Mouse (Mus musculus): ENCODE results near the gene Cbx1. TPM values are rescaled to one million over a fixed set of nuclear protein-coding genes. Genes with fewer than 3 reads are reported as not detected.
A peak's percentile ranks its signal among the peaks of the same experiment; 100 is the strongest.
"Not testable (repeated sequence)": the region's sequence is repeated elsewhere in the genome, so short reads cannot be mapped to it uniquely, and the experiment has no call there.

The Cbx1 gene
- total RNA-seq, 1 experiment, result 153 TPM

DNA sequence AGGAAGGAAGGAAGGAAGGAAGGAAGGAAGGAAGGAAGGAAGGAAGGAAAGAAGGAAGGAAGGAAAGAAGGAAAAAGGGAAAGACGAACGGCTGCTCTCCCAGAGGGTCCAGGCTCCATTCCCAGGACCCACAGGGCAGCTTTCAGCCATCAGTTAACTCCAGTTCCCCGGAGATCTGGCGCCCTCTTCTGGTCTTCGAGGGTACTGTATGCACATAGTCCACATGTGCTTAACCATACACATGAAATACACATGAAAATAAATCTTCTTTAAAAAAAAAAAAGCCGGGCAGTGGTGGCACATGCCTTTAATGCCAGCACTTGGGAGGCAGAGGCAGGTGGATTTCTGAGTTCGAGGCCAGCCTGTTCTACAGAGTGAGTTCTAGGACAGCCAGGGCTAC, 4.1 kb upstream of the Cbx1 start:
- peak; percentile 82 for DNase-seq (ENCODE audit: low read depth, low spot score)
- H3K36me3 ChIP-seq (ENCODE audit: control insufficient read depth, insufficient read depth, low read length, poor library complexity, severe bottlenecking); H3K9me3 ChIP-seq (ENCODE audit: control insufficient read depth, insufficient read depth, low read depth, low read length); H3K9ac ChIP-seq (ENCODE audit: insufficient read depth, low read depth, low read length, poor library complexity, severe bottlenecking); in situ Hi-C loops (cut with MboI; ENCODE audit: low sequenced_read_pairs in 2 of 2, unreplicated experiment in 2 of 2); H3K27ac ChIP-seq (ENCODE audit: insufficient read depth, low read depth, low read length, poor library complexity, severe bottlenecking); H3K4me3 ChIP-seq (ENCODE audit: insufficient read depth in 1 of 2, low read depth in 1 of 2, low read length in 2 of 2, poor library complexity in 1 of 2, severe bottlenecking in 1 of 2): not testable (repeated sequence)
- TF ChIP-seq ZC3H11A (IDR thresholded peaks at IDR 0.05; ENCODE audit: borderline replicate concordance, low read depth, low read length), result peak; percentile 51; the same call in 1 of the 2 replicates
- peaks cover 10 to 11% of the 10 kb centered on the region in 2 experiments for H3K4me1 ChIP-seq (ENCODE audit: control insufficient read depth in 2 of 2, insufficient read depth in 2 of 2, low read length in 2 of 2, poor library complexity in 1 of 2)

DNA sequence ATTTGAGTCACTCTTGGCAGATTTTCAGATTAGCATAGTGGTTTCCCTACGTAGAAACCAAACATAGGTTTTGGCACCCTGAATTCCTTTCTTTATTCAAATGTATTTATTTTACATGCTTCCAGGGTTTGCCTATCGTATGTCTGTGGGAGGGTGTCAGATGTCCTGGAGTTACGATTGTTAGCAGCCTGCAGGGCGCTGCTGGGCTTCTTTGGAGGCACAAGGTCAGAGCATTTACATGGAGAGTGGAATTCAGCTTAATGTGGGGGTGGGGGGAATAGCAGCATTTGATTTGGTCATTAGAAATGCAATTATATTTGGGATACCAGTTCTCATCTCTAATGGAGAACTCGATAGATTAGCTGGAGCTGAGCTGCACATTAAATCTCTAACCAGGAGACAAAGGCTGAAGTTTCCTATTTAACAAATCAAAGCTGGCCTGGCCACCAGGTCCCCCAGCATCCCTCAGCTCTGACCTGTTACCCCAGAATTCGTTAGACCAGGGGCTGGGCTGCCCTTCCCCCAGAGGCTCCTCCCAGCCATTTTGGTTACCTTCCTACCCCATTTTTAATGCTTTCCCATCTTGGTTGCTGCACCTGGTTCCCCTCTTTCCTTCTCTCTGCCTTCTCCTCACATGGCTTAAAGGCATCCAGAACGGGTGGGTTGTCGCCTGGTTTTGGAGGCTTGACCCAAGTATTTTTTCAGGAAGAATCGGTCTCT, 2.0 kb upstream of the Cbx1 start:
- TF ChIP-seq MAFK (IDR thresholded peaks at IDR 0.05; ENCODE audit: insufficient read depth, low read depth, low read length) (no peak), ZC3H11A (IDR thresholded peaks at IDR 0.05; ENCODE audit: borderline replicate concordance, low read depth, low read length) (no peak), HCFC1 (IDR thresholded peaks at IDR 0.05; ENCODE audit: borderline replicate concordance, insufficient read depth, low read length) (no peak), CHD2 (IDR thresholded peaks at IDR 0.05; ENCODE audit: low read depth, low read length) (0 out of 2 replicates have a peak, but pooled peaks have one; percentile 13), ZNF384 (IDR thresholded peaks at IDR 0.05; ENCODE audit: low read depth, low read length) (no peak)
- H3K4me3 ChIP-seq (ENCODE audit: insufficient read depth in 1 of 2, low read depth in 1 of 2, low read length in 2 of 2, poor library complexity in 1 of 2, severe bottlenecking in 1 of 2), result peak overlapping the region in 1 of 2 experiments; percentile 7; a peak in 2 of 4 replicates
- H3K9ac ChIP-seq (ENCODE audit: insufficient read depth, low read depth, low read length, poor library complexity, severe bottlenecking), result peak overlapping the region; percentile 7; the same call in 1 of the 2 replicates
- no peaks in the 10 kb centered on the region for H3K9me3 ChIP-seq (ENCODE audit: control insufficient read depth, insufficient read depth, low read depth, low read length)
- peak overlapping the region; percentile 88 for H3K27ac ChIP-seq (ENCODE audit: insufficient read depth, low read depth, low read length, poor library complexity, severe bottlenecking)
- H3K36me3 ChIP-seq (ENCODE audit: control insufficient read depth, insufficient read depth, low read length, poor library complexity, severe bottlenecking), result no peaks in the 10 kb centered on the region
- H3K4me1 ChIP-seq (ENCODE audit: control insufficient read depth in 2 of 2, insufficient read depth in 2 of 2, low read length in 2 of 2, poor library complexity in 1 of 2), result peaks cover 6 to 8% of the 10 kb centered on the region in 2 experiments
- in situ Hi-C loops (cut with MboI; ENCODE audit: low sequenced_read_pairs in 2 of 2, unreplicated experiment in 2 of 2), result no loop called here
- no peak for DNase-seq (ENCODE audit: low read depth, low spot score)

DNA sequence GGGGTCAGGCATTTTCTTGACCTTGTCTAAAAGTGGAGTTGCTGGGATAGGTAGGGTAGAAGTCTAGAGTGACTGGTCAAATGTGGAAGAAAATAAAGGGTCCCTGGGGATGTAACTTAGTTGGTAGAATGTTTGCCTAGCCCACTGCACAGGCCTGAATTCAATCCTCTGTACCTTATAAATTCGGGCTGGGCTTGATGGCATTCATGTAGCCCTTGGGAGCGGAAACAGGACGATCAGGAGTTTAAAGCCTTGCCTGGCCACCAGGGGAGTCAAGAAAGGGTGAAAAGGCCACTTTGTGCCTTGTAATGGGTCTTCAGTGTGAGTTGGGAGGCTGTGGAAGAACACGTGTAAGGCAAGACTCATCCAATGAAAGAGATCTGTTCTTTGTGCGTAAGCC, 1.1 kb downstream of the Cbx1 start:
- H3K36me3 ChIP-seq (ENCODE audit: control insufficient read depth, insufficient read depth, low read length, poor library complexity, severe bottlenecking), result no peaks in the 10 kb centered on the region; the same call in 1 of the 2 replicates
- TF ChIP-seq ZNF384 (IDR thresholded peaks at IDR 0.05; ENCODE audit: low read depth, low read length) (no peak), CHD2 (IDR thresholded peaks at IDR 0.05; ENCODE audit: low read depth, low read length) (no peak), ZC3H11A (IDR thresholded peaks at IDR 0.05; ENCODE audit: borderline replicate concordance, low read depth, low read length) (no peak), HCFC1 (IDR thresholded peaks at IDR 0.05; ENCODE audit: borderline replicate concordance, insufficient read depth, low read length) (no peak), MAFK (IDR thresholded peaks at IDR 0.05; ENCODE audit: insufficient read depth, low read depth, low read length) (no peak)
- peak overlapping the region; percentile 99 for H3K9ac ChIP-seq (ENCODE audit: insufficient read depth, low read depth, low read length, poor library complexity, severe bottlenecking)
- peaks cover 3 to 20% of the 10 kb centered on the region in 2 experiments; a peak in 3 of 4 replicates for H3K4me1 ChIP-seq (ENCODE audit: control insufficient read depth in 2 of 2, insufficient read depth in 2 of 2, low read length in 2 of 2, poor library complexity in 1 of 2)
- H3K4me3 ChIP-seq (ENCODE audit: insufficient read depth in 1 of 2, low read depth in 1 of 2, low read length in 2 of 2, poor library complexity in 1 of 2, severe bottlenecking in 1 of 2), result peak overlapping the region; percentile 96 to 99
- peak overlapping the region; percentile 97; the same call in 1 of the 2 replicates for H3K27ac ChIP-seq (ENCODE audit: insufficient read depth, low read depth, low read length, poor library complexity, severe bottlenecking)
- H3K9me3 ChIP-seq (ENCODE audit: control insufficient read depth, insufficient read depth, low read depth, low read length), result no peaks in the 10 kb centered on the region
- no peak for DNase-seq (ENCODE audit: low read depth, low spot score)
- in situ Hi-C loops (cut with MboI; ENCODE audit: low sequenced_read_pairs in 2 of 2, unreplicated experiment in 2 of 2), result no loop called here

GRCm38 (mm10) chr11:96790681-96791080, 1.8 kb downstream of the Cbx1 start:
- peak overlapping the region; percentile 43; the same call in 1 of the 2 replicates for H3K9ac ChIP-seq (ENCODE audit: insufficient read depth, low read depth, low read length, poor library complexity, severe bottlenecking)
- no peak for TF ChIP-seq ZNF384 (IDR thresholded peaks at IDR 0.05; ENCODE audit: low read depth, low read length)
- no peak for TF ChIP-seq HCFC1 (IDR thresholded peaks at IDR 0.05; ENCODE audit: borderline replicate concordance, insufficient read depth, low read length)
- no peak for TF ChIP-seq ZC3H11A (IDR thresholded peaks at IDR 0.05; ENCODE audit: borderline replicate concordance, low read depth, low read length)
- TF ChIP-seq CHD2 (IDR thresholded peaks at IDR 0.05; ENCODE audit: low read depth, low read length), result no peak

More at GRCm38 (mm10) chr11:96790681-96791080, 1.8 kb downstream of the Cbx1 start:
- H3K4me3 ChIP-seq (ENCODE audit: insufficient read depth in 1 of 2, low read depth in 1 of 2, low read length in 2 of 2, poor library complexity in 1 of 2, severe bottlenecking in 1 of 2), result peak overlapping the region; percentile 96 to 99
- H3K36me3 ChIP-seq (ENCODE audit: control insufficient read depth, insufficient read depth, low read length, poor library complexity, severe bottlenecking), result peaks cover 5% of the 10 kb centered on the region
- H3K4me1 ChIP-seq (ENCODE audit: control insufficient read depth in 2 of 2, insufficient read depth in 2 of 2, low read length in 2 of 2, poor library complexity in 1 of 2), result peaks cover 8 to 22% of the 10 kb centered on the region in 2 experiments
- no peak for DNase-seq (ENCODE audit: low read depth, low spot score)
- H3K27ac ChIP-seq (ENCODE audit: insufficient read depth, low read depth, low read length, poor library complexity, severe bottlenecking), result peak overlapping the region; percentile 33; the same call in 1 of the 2 replicates
- no peaks in the 10 kb centered on the region for H3K9me3 ChIP-seq (ENCODE audit: control insufficient read depth, insufficient read depth, low read depth, low read length)
- in situ Hi-C loops (cut with MboI; ENCODE audit: low sequenced_read_pairs in 2 of 2, unreplicated experiment in 2 of 2), result no loop called here

Measured in ES-E14 (cell line).